Mouse (Mus musculus): ENCODE results near the gene Gm9844. TPM values are rescaled to one million over a fixed set of nuclear protein-coding genes. Genes with fewer than 3 reads are reported as not detected.
"Not testable (repeated sequence)": the region's sequence is repeated elsewhere in the genome, so short reads cannot be mapped to it uniquely, and the experiment has no call there.

Gene Gm9844
- 4.1 and 5.9 TPM in 2 replicates for polyA plus RNA-seq (2012; rRNA removed)

GRCm38 (mm10) chr7:24861913-24862312 lies at the start of gene Gm9844:
TSS of gene Gm9844 (plus strand) at chr7:24862213.
- DNase-seq (ENCODE audit: low read depth, low spot score) = no peak
- 78% methylated on average over 7 of the region's 7 CpGs for WGBS

GRCm38 (mm10) chr7:24817502-24817901 lies 44.5 kb upstream of the Gm9844 start:
- under 1% methylated on average over 3 of the region's 3 CpGs for WGBS
- DNase-seq (ENCODE audit: low read depth, low spot score) = peak; percentile 65

GRCm38 (mm10) chr7:24824452-24824851 lies 37.6 kb upstream of the Gm9844 start:
- no peak for DNase-seq (ENCODE audit: low read depth, low spot score)
- 45% methylated on average over 7 of the region's 7 CpGs for WGBS

- DNase-seq (ENCODE audit: low read depth, low spot score) = no peak
- WGBS = 87% methylated on average over 4 of the region's 4 CpGs
These were observed 34.8 kb upstream of the Gm9844 start for GRCm38 (mm10) chr7:24827181-24827580.

GRCm38 (mm10) chr7:24838732-24839409 lies 23.1 kb upstream of the Gm9844 start:
- not testable (repeated sequence) for DNase-seq (ENCODE audit: low read depth, low spot score)
- 50% methylated on average over 12 of the region's 13 CpGs for WGBS

- no peak for DNase-seq (ENCODE audit: low read depth, low spot score)
- WGBS = 67% methylated on average over 8 of the region's 8 CpGs
These were observed 22.6 kb upstream of the Gm9844 start for GRCm38 (mm10) chr7:24839410-24839808.

- DNase-seq (ENCODE audit: low read depth, low spot score) = no peak
- 70% methylated on average over 3 of the region's 3 CpGs for WGBS
These were observed 21.7 kb upstream of the Gm9844 start for GRCm38 (mm10) chr7:24840331-24840730.

- no peak for DNase-seq (ENCODE audit: low read depth, low spot score)
- 26% methylated on average over 4 of the region's 4 CpGs for WGBS
These were observed 21.0 kb upstream of the Gm9844 start for GRCm38 (mm10) chr7:24841009-24841408.

GRCm38 (mm10) chr7:24844144-24844543 lies 17.9 kb upstream of the Gm9844 start:
- 46% methylated on average over 5 of the region's 5 CpGs for WGBS
- no peak for DNase-seq (ENCODE audit: low read depth, low spot score)

GRCm38 (mm10) chr7:24845181-24845580 lies 16.8 kb upstream of the Gm9844 start:
- DNase-seq (ENCODE audit: low read depth, low spot score) = no peak
- 85% methylated on average over 9 of the region's 9 CpGs for WGBS

- no peak for DNase-seq (ENCODE audit: low read depth, low spot score)
- WGBS = 9% methylated on average over 6 of the region's 6 CpGs
These were observed 16.3 kb upstream of the Gm9844 start for GRCm38 (mm10) chr7:24845713-24846112.

- 17% methylated on average over 2 of the region's 2 CpGs for WGBS
These were observed 15.4 kb upstream of the Gm9844 start for GRCm38 (mm10) chr7:24846576-24846975.

GRCm38 (mm10) chr7:24850162-24850561 lies 11.9 kb upstream of the Gm9844 start:
- 18% methylated on average over 5 of the region's 5 CpGs for WGBS
- no peak for DNase-seq (ENCODE audit: low read depth, low spot score)

More at GRCm38 (mm10) chr7:24846576-24846975, 15.4 kb upstream of the Gm9844 start:
- DNase-seq (ENCODE audit: low read depth, low spot score) = not testable (repeated sequence)

- DNase-seq (ENCODE audit: low read depth, low spot score) = no peak
- 14% methylated on average over 6 of the region's 6 CpGs for WGBS
These were observed 11.1 kb upstream of the Gm9844 start for GRCm38 (mm10) chr7:24850899-24851303.

GRCm38 (mm10) chr7:24851596-24852325 lies 10.3 kb upstream of the Gm9844 start:
- WGBS = 81% methylated on average over 5 of the region's 5 CpGs
- DNase-seq (ENCODE audit: low read depth, low spot score) = no peak

- WGBS = 76% methylated on average over 8 of the region's 8 CpGs
- DNase-seq (ENCODE audit: low read depth, low spot score) = no peak
These were observed 9.3 kb upstream of the Gm9844 start for GRCm38 (mm10) chr7:24852557-24853232.

GRCm38 (mm10) chr7:24853233-24853563 lies 8.8 kb upstream of the Gm9844 start:
- DNase-seq (ENCODE audit: low read depth, low spot score) = no peak

GRCm38 (mm10) chr7:24853695-24854094 lies 8.3 kb upstream of the Gm9844 start:
- DNase-seq (ENCODE audit: low read depth, low spot score) = no peak
- WGBS = 61% methylated on average over 7 of the region's 7 CpGs

- WGBS = 62% methylated on average over 6 of the region's 6 CpGs
- no peak for DNase-seq (ENCODE audit: low read depth, low spot score)
These were observed 5.4 kb upstream of the Gm9844 start for GRCm38 (mm10) chr7:24856460-24857120.

GRCm38 (mm10) chr7:24859234-24859633 lies 2.8 kb upstream of the Gm9844 start:
- 67% methylated on average over 5 of the region's 5 CpGs for WGBS
- DNase-seq (ENCODE audit: low read depth, low spot score) = no peak

All from large intestine, adult 2 months (tissue).